Mouse (Mus musculus) liver, embryonic 14.5 days (tissue): ENCODE measurements around the gene Pi4ka.

ENCODE experiments used
- CTCF ChIP-seq: IDR thresholded peaks from 2 replicates; pipeline ENCODE4 v1.5.1; 2016; ENCODE audit warnings: antibody characterized with exemption, low read depth, control low read depth
- EP300 ChIP-seq: IDR thresholded peaks from 2 replicates; pipeline ENCODE4 v1.6.1; 2016; ENCODE audit warnings: antibody characterized with exemption, low read depth

DNA sequence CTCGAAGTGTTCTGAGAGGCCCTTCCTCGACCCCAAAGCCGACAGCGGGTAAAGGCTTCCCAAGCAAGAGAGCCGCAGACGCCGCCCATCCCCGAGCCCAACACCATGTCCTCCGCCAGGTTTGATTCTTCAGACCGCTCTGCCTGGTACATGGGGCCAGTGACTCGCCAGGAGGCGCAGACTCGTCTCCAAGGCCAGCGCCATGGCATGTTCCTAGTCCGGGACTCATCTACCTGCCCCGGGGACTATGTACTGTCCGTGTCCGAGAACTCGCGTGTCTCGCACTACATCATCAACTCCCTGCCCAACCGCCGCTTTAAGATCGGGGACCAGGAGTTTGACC, 46.2 kb upstream of the Pi4ka start:
- TF ChIP-seq EP300 (no peak), CTCF (peak; percentile 34)
